Mouse (Mus musculus): ENCODE data around the gene Mst1r.

DNA sequence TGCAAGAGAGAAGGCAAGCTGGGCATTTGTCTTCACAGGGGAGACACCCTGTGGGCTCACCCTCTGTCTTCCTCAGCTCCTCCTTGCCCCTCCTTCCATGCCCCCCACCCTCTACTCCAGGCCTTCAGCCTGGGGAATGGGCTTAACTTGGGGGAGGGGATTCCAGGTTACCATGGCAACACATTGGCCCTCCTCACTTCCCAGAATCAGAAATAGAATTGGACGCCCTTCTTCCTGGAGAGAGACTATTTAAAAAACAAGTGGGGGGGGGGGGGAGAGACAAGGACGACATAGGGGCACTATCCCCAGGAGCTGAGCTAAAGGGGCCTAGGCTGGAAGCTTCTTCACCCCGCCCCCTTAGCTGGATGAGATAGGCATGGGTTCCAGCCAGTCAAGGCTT is 18.6 kb downstream of the Mst1r start:
- TF ChIP-seq EP300 (IDR thresholded peaks at IDR 0.05; ENCODE audit: low read depth) (no peak), CTCF (IDR thresholded peaks at IDR 0.05; ENCODE audit: low read depth) (no peak)
